11 mouse cellular contexts compared by ENCODE assay signal in genomic region chr17:83565506-83565905, GRCm38 (mm10). TPM values are rescaled to one million over a fixed set of nuclear protein-coding genes. Genes with fewer than 3 reads are reported as not detected.
A peak's percentile ranks its signal among the peaks of the same experiment; 100 is the strongest.
DNase-seq lines count a peak whose midpoint lies in the region; ATAC-seq and TF ChIP-seq lines count a peak whose summit lies in the region.
"Had no signal": no experiment of that assay in that cellular context is flagged by ENCODE, and none has a peak within 500 bp of the region (broad histone marks: within the 10 kb centered on the region; RNA-seq: fewer than 3 reads in every experiment).

No protein-coding gene starts in this region.

- no peaks in the 10 kb centered on the region for H3K9me3 ChIP-seq in embryonic facial prominence, embryonic 14.5 days (ENCODE audit: control insufficient read depth, low read length)
- H3K9me3 ChIP-seq: limb, embryonic 10.5 days had no signal

- no peak for ATAC-seq in embryonic facial prominence, embryonic 14.5 days (ENCODE audit: low read depth)
- no peak for ATAC-seq in megakaryocyte, adult 5-6 weeks (ENCODE audit: poor library complexity, severe bottlenecking)
- ATAC-seq: liver, postnatal 0 days had no signal

- no peak overlapping the region for H3K9ac ChIP-seq in embryonic facial prominence, embryonic 14.5 days (ENCODE audit: low read depth, low read length)
- H3K9ac ChIP-seq: liver, postnatal 0 days had no signal

- no peaks in the 10 kb centered on the region for H3K27me3 ChIP-seq in embryonic facial prominence, embryonic 14.5 days (replicated peaks; ENCODE audit: control insufficient read depth, insufficient read depth, low read length)

- 40% methylated on average over 4 of the region's 4 CpGs for WGBS in embryonic facial prominence, embryonic 14.5 days

- DNase-seq in brain, adult 2 months (ENCODE audit: low read depth, low spot score): peak; percentile 89
- DNase-seq in brain, embryonic 14.5 days (ENCODE audit: low read depth): peak; percentile 87
- DNase-seq in embryonic facial prominence, embryonic 14.5 days (ENCODE audit: low spot score): peak; percentile 23
- DNase-seq in mesoderm, embryonic 11.5 days (ENCODE audit: low read depth, low spot score): peak; percentile 44
- no peak for DNase-seq in heart, adult 18-20 months
- DNase-seq in MN1 (ENCODE audit: low spot score): no peak
- DNase-seq: gastrocnemius, postnatal 10 days; kidney, adult 8-10 months; liver, postnatal 0 days had no signal

- H3K36me3 ChIP-seq in embryonic facial prominence, embryonic 14.5 days (ENCODE audit: control insufficient read depth, insufficient read depth, low read length): no peaks in the 10 kb centered on the region
- H3K36me3 ChIP-seq: limb, embryonic 10.5 days had no signal

- no peak for TF ChIP-seq POLR2A in brain, embryonic 14.5 days (IDR thresholded peaks at IDR 0.05; ENCODE audit: borderline replicate concordance, extremely low read depth, insufficient read depth, insufficient read length, poor library complexity, severe bottlenecking)

- H3K4me3 ChIP-seq in embryonic facial prominence, embryonic 14.5 days (ENCODE audit: low read depth, low read length): no peak overlapping the region
- H3K4me3 ChIP-seq: limb, embryonic 10.5 days had no signal

- no peak for TF ChIP-seq CTCF in brain, embryonic 14.5 days (IDR thresholded peaks at IDR 0.05; ENCODE audit: borderline replicate concordance, extremely low read depth, insufficient read depth, insufficient read length)

- H3K4me2 ChIP-seq in embryonic facial prominence, embryonic 14.5 days (ENCODE audit: low read depth, low read length): no peak overlapping the region

- H3K4me1 ChIP-seq in embryonic facial prominence, embryonic 14.5 days (ENCODE audit: control insufficient read depth, insufficient read depth, low read length): 0 out of 2 replicates have a peak, but pooled peaks cover 2% of the 10 kb centered on the region

- H3K27ac ChIP-seq in embryonic facial prominence, embryonic 14.5 days (replicated peaks; ENCODE audit: low read depth, low read length): no peak overlapping the region
- H3K27ac ChIP-seq: limb, embryonic 10.5 days had no signal

RNA-seq across cellular contexts. Expression of gene Cox7a2l, which starts 48.4 kb away (rescaled TPM):
- polyA plus RNA-seq in brain, embryonic 14.5 days (2012; rRNA removed): 246 and 257 TPM in 2 replicates
- 182 and 193 TPM in 2 replicates for polyA plus RNA-seq in embryonic facial prominence, embryonic 14.5 days (2014; fragmentation: Nextera tagmentation; extraction: Ambion mirVana)
- total RNA-seq in megakaryocyte, adult 5-6 weeks (2015): 266 and 313 TPM in 2 replicates
- total RNA-seq in megakaryocyte, adult 5-6 weeks (2017): 182 and 228 TPM in 2 replicates
- total RNA-seq in heart, adult 18-20 months (2021): 100 to 1,000 TPM; 309 to 336 TPM

Comparison
In these comparisons a context has a peak if more than half of its experiments do, and no peak if none do; other contexts are left out.
1. DNase-seq: peak in brain, adult 2 months (single experiment), brain, embryonic 14.5 days (single experiment), embryonic facial prominence, embryonic 14.5 days (single experiment) and mesoderm, embryonic 11.5 days (single experiment); none in heart, adult 18-20 months (0 of 2) and MN1 (single experiment).